Mouse (Mus musculus) liver, adult 2 months (tissue): ENCODE measurements at regions not wholly inside any gene's neighbourhood (a gene's known extent, or its start where the extent isn't known, plus 50 kb on each side); places are given as distances from the start of the nearest gene placed in this dataset.

ENCODE experiments used
- CTCF ChIP-seq: fragments of 200-500 bp; IDR thresholded peaks from 2 replicates; pipeline ENCODE4 v1.5.1; 2011; ENCODE audit warnings: low read depth, low read length, control low read depth
- POLR2A ChIP-seq: fragments of 200-500 bp; IDR thresholded peaks from 2 replicates; pipeline ENCODE4 v1.6.1; 2011; ENCODE audit warnings: low read length, control low read depth; ENCODE audit not compliant: insufficient read depth; ENCODE audit errors: extremely low read depth

- no peak for TF ChIP-seq POLR2A
- no peak for TF ChIP-seq CTCF
Measured at GRCm38 (mm10) chr19:60334521-60334920, 108.0 kb upstream of the Fam204a start.
